Mouse (Mus musculus) cerebellum, adult 9-10 months (tissue): ENCODE measurements at regions not wholly inside any gene's neighbourhood (a gene's known extent, or its start where the extent isn't known, plus 50 kb on each side); places are given as distances from the start of the nearest gene placed in this dataset.

Source experiments
- DNase-seq: peaks from one replicate; pipeline ENCODE4 v3.0.0; 2022

DNA sequence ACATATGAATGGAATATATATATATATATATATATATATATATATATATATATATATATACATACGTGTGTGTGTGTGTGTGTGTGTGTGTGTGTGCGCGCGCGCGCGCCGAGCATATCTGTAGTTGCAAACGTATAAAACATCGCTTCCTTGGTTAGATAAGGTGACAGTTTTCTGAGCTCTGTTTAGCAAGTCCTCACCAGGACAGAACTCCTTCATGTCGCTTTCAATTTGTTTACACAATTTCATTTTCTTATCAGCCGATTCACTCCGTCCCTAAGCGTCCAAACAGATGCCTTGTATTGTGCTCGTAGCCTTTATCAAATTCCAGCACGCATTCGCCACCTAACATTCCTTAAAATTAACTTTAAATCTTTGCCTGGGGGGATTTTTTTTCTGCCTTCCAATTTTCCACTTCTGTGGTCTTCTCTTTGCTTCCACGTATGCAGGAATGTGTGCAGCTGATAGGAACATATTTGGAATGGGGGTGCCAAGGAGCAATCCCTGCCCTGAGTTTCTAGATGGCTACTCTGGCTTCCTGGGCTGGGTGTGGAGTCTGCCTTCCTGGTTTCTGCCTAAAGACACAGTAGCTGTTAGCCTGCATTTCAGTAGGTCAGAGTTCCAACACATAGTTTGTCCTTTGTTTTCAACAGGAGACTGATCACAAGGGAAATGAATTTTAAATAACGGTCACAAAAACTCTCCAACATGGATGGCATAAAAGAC lies 575.7 kb downstream of the Robo2 start:
- no peak for DNase-seq

DNA sequence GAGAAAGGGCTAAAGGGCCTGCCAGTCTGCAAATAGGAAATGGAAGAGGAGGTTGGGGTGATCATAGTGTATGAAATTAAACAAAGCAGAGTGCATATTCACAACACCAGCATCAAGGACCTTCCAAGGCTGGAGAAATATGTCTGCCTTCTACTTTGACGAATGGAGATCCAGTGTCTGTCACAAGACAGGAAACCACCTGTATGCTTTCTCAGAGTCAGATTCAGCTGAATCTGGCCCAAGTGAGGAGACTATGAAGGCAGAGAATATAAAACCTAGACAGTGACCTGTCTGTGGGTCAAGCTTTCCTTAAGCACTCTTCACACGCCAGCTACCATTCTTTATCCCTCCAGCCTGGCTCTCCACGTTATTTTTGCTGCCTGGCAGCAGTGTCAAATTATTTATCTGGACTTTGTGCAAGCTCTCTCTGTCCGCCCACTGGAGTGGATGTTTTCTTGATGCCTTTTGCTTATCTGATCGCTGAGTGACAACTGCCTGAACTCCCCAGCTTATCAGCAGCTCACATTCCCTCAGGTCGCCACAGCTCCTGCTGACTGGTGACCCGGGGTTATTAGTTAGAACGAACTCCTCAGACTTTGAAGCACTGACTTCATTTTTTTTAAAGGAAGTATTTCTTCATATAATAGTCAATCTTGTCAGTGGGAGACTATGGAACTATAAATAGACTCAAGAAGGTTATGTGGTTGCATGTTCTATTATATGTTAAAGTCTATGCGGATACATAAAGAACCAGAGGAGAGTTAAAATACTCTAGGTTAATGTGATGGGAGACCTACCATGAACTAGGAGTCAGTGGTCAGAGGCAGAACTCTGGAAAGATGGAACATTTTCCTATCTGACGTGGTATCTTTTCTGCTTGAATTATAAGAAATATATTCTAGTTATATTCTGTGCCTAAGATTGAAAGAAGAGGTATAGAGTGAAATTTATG lies 590.0 kb downstream of the Robo2 start:
- no peak for DNase-seq

DNA sequence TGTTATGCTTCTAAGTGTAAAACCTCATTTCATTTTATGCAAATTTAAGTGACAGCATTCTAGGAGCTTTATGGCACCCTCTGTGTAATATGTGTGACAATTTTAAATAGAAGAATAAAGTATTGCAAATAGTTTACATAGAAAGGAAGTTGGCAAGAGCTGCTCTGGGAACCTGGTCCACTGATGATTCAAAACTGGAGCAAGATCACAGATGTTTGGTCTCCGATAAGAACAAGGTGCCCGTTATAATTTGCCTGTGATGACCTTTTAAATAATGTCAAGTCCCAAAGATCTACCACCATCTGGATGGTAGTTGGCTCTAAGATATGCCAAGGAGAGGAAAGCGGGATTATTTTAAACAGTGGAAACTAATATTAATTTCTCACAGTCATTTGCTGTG lies 607.1 kb downstream of the Robo2 start:
- no peak for DNase-seq

DNA sequence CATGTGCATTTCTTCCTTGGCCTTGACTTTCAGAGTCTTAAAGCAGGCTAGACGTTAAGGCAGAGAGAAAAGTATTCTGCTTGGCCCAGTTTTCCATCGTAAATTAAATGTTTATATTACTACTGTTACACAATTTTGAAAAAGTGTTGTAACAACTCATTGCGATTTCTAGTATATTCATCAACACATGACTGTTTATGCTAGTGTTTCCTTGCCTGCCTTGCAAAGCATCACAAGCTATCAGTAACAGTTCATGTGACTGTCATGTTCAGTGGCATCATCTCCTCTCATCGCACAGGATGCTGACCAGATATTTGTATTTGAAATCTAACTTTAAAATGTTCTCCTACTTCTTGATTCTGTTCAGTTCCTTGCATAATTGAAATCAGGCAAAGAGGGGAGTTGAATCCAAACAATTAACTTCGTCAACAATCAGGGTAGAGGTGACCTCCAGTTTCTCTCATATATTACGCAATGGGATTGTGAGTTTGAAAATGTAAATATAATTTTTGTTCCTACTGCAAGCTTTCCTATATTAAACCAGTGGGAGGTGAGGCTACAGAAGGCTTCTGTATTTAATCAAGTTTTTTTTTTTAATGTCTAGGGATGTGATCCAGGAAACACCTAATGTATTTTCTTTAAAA lies 615.0 kb downstream of the Robo2 start:
- no peak for DNase-seq

DNA sequence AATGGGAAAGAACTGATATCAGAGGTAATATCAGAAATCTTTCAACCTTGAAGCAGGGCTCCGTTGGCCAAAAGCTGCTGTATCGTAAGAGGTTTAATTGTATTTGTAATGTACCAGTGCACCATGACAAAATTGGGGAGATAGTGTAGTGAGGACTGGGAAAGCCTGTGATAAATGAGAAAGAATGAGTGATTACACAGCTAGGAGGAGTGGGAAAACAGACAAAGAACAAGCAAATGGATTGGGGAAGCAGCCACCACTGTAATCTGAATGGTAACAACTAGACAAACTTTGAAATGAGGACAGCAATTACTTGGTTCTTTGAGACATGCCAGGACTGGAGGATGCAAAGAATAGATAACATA lies 626.6 kb downstream of the Robo2 start:
- DNase-seq: no peak

DNA sequence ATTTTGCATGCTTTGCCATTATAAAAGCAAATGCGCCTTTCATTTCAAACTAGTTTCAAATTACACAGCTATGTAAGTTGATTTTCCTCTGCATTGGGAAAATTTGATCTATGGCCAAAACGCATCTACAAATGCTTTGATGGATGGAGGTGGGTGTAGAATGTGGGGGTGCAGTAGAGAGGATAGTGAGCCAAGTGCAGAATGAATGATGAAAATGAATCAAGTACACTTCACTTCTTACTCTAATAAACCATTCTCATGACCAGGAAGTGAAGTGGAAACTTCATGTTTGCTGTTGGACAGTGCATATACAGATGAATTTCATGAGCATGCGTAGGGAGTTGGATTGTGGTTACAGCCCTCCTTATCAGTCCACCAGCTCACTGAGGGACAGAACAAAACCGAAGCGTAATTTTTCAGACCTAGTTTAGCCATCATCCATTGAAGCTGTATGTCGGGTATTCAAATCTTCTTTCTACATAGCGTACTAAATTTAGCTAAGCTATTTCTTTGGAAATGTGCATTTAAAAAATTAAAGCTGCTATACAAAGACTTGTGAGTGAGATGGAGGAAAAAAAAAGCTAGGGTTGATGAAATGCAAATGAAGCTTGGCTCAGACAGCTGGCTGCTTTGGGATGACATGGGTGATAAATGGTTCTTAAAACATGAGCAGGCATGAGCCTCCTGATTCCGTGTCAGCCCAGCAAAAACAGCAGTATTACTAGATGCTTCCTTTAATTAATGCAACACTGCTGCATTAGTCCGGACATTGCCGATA lies 627.1 kb downstream of the Robo2 start:
- DNase-seq: no peak

DNA sequence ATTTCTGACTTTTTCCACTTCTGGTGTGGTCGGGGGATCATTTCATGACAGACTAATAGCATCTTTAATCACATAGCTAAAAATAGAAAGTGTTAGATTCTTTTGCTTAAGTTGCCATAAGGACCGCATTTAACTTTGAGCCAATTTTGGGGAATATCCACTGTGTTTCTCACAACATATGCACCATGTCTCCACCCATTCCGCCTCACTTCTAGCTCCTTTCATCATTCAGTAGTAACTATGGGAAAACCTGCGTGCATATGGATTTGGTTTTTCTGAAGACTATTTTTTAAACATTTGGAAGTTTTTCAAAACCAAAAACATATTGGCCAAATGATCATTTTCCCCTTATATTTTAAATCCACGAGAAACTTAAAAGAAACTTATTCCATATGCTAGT lies 639.2 kb downstream of the Robo2 start:
- no peak for DNase-seq

DNA sequence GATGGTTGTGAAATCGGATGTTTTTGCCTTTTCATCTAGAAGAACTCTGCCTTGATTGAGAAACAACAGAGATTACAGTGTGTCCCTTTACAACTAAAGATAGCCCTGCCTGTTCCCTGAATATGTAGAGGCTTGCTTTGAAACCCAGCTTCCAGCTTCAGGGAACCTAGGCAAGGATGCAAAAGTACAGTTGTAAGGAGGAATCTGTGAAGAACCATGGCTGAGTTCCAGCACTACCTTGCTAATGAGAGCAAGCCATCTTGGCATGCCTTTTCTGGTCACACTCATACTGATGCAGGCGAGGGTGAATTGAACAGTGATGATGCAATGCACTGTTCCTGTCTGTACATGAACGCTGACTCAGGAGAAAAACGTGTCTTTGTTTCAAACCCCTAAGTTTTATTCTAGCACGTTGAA lies 641.2 kb downstream of the Robo2 start:
- DNase-seq: no peak

DNA sequence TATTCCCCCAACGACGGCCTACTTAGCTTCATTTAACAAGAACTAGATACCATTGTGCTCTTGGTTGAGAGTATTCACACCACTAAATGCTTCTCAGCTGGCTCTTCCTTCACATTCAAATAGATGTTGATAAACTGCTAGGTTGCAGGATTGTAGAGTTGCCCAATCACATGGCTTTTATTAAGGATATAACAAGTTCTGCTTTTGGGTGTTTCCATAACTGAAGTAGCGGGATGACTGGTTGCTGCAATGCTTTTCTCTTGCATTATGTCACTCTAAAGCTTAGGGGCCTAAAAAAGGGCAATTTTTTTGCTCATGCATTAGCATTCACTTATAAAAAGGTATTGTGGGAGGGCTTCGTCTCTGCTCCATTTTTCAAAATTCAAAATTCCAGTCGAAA lies 641.9 kb downstream of the Robo2 start:
- DNase-seq: no peak

DNA sequence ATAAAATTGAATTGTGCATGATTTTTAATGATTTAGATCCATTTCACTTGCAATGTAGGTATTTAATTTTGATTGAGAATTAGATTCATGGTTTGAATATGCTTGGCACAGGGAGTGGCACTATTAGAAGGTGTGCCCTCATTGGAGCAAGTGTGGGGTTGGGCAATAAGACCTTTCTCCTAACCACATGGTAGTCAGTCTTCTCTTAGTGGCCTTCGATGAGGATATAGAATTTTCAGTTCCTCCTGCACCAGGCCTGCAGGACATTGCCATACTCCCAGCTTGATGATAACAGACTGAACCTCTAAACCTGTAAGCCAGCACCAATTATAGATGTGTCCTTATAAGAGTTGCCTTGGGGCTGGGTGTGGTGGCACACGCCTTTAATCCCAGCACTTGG lies 642.9 kb downstream of the Robo2 start:
- no peak for DNase-seq

DNA sequence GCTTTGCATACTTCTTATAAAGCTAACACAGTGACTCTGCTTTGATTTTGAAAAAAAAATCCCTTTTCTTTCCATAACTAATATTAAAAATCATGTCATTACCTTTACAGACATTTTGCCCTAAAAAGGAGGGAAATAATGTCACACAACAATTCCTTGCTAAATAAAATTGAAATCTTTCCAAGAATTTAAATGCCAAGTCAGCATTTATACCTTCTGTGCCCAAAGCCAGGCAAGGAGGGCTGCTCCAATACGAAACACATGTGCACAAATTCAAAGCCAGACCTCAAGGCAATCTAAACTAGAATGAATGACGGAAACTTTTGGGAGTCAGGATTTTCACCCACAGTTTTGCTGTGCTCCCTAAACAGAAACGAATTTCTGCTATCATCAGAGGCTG lies 646.4 kb downstream of the Robo2 start:
- no peak for DNase-seq

DNA sequence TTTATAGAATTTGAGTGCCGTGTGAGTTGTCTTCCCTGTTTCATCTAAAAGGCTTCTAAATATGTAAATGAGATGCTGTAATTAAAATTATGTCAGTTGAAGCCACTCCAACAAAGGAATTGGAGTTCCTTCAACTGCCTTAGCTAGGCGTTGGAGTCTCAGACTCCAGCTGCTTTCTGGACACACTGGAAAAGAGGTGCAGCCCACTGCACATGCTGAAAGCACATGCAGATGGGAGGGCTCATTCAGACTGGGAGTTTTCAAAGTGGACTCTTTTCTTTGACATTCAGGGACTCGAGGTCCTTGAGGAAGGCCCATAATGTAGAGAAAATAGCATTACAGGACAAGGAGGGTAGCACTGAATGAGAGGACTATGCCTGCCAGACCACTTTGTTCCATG lies 650.7 kb downstream of the Robo2 start:
- no peak for DNase-seq

DNA sequence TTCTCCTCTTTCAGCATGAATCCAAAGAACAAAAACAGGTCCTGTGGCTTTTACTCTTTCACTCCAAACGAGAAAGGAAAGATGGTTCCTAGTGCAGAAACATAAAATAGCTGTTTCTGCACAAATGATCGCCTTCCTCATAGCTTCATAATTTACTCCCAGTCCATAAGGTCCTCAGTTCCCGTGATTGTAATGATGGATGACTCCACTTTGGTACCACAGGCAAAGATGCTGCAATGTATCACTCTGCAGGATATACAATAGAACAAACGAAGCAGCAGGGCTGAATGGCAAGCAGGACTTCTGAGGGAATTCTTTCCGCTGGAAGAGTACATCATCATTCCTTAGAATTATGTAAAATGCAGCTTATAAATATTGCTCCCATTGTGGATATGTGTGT lies 652.8 kb downstream of the Robo2 start:
- no peak for DNase-seq

DNA sequence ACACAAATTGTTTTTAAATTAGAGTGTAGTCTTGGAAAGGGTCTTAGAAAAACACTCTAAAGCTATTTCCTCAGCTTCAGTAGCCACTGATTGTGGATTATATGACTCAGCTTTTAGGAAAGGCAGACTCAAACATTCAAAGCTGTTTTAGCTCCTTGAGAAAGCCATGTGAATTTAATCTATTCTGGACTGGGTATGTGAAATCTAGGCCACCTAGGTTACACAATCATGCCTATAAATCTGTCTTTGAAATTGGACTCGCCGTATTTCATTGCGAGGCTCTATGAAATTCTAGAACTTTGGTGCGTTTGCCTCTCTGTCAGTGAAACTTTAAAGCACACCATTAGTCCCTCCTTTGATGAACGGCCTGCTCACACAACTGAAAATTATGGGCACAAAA lies 657.3 kb downstream of the Robo2 start:
- DNase-seq: no peak

DNA sequence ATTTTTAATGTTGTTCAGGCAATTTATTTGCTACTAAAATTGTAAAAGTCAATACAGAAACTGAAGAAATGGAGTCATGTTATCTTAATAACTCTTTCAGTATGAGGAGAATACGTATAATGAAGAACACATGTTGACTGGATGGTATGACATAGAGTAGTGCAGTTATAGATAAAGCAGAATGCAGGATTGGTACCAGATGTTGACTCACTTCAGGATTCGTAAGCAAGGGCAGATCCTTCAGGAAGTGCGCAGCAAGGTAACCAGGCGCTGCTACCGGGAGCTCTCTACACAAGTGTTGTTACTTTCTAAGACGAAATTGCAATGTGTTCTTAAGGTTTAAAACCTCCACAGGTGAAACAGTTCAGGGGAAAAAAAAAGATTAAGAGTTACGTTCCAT lies 683.3 kb downstream of the Robo2 start:
- no peak for DNase-seq

DNA sequence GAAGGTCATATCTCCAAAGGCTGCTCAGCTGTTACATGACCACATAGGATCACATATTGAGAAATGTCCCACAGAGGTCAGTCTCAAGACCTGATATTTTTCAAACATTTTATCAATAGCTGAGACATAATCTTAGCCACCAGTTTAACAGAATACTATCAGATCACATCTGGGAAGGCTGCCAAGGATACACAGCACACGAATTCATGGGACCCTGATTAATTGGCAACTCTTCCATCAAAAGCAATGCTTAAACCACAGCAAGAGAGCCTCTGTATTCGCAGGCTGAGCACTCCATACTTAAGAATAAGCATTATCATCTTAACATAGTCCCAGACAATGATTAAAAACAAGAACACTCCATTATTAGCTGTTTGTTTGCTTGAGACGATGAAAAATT lies 691.9 kb downstream of the Robo2 start:
- DNase-seq: no peak

DNA sequence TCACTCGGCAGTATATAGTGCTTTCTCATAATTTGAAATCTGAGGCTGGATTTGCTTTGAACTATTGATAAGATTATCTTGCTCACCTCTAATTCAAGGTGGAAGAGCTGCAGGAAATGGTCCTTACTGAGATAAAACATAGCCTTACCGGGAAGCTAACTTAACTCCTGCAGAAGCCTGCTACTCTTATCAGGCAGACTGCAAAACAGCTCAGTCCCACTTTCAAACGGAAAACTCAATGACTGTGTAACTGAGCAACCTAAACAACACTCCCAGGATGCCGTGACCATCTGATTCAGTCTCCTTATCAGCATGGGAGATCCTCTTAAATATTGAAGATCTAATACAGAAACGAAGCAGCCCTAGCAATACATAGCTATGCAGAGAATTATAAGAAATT lies 695.3 kb downstream of the Robo2 start:
- no peak for DNase-seq

DNA sequence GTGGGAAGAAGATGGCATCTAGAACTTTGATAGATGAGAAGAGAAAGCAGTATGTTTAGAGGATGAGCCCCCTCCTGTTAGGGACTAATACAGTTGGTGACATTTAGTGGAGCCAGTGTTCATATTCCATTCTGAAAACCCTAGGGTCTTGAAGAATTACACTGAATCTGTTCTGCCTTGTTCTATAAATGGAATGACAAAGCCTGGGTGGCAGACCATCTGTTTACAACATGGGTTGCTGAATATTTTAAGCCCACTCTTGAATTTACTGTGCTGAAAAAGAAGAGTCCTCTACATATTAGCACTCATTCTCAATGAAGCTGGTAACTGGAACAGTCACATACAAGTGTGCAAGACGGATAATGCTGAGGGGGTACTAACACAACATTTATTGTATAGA lies 704.6 kb downstream of the Robo2 start:
- no peak for DNase-seq

DNA sequence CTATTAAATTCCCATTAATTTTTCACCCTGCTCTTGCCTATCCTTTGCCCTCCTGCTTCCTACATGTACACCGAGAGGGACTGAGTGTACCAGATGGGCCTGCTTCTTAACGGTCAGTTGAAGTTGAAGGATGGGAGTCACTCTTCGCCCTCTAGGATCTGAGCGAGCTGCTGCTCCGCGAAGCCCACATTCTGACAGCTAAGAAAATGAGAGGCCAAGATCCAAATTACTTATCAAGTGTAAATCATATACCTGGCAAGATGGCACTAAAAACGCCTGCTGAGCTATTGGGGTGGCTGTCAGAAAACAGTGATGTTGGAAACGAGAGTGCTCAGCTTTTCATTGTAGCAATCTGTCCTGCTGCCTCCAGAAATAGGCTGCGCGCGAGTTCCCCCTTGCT lies 722.4 kb downstream of the Robo2 start:
- DNase-seq: no peak

DNA sequence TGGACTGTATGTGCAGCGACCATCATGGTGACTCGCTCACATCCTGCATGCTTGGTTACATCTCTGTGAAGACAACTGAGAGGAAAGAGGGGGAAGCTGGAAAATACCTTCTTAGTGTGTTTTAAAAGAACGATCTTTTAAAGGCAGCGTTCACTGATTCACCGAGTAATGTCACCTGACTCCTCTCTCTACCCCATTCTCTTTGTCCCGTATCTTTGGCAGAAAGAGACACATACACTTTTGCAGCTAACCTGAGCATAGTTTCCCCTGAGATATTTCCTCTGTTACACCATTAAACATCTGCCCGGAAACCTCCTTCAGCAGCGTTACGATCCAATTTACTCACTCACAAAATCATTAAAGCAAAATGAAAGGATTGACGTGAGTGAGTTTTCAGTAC lies 731.8 kb downstream of the Robo2 start:
- DNase-seq: no peak

DNA sequence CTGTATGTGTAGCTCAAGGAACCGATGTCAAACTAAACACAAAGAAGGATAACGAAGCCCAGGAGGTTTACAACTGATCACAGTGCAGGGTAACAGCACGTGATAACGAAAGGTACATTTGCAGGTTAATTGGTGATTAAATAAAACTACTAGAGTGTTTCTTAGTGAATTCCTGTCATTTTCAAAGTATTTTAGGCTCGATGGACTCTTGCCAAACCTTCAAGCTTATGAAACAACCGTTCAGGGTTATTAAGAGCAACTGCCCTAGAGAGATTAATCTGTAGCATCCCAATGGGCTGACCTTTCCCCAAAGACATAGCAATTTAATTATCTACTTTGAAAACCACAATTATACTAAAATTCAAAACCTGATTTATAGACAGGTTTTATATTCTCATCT lies 741.1 kb downstream of the Robo2 start:
- DNase-seq: no peak

DNA sequence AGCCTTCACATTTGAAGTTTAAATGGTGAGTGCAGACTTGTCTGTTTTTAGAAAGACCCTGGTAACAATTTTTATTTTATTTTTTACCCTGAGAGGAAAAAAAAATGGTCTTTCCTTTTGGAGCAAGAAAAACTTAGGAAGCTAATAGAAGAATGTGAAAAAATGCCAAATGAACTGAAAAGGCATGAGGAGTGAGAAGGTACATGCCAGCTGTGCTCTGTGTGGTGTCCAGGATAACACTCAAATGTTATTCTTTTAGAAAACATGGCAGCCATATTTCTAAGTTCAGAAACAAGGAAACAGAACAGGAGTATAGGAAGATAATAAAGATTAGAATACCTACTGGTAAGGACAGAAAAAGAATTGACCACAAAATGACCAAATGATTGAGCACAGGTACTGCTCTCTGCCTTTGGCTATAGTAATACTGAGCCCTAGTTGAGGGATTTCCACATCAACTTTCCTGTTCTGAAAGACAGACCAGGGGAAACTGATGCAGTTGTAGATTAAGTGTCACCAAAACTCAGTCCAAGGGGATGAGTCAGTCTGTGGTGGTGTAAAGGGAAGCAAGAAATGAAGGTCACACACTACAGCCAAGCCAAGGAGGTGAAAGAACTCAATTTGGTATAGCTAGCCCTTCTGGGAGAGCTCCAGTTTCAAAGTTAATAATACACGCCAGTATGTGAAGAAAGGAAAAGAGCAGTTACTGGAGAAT lies 758.5 kb downstream of the Robo2 start:
- no peak for DNase-seq
